Mouse (Mus musculus) testis, adult 2 months (tissue): Measurements from ENCODE around the gene Rps15. TPM values are rescaled to one million over a fixed set of nuclear protein-coding genes. Genes with fewer than 3 reads are reported as not detected.

Source experiments
- H3K27ac ChIP-seq: fragments of 200-500 bp; 2 replicates; pipeline ENCODE4 v1.5.1; 2012; ENCODE audit warnings: low read depth, low read length; ENCODE audit not compliant: control insufficient read depth, insufficient read depth
- H3K27me3 ChIP-seq: fragments of 200-500 bp; 2 replicates; pipeline ENCODE4 v1.6.1; 2012; ENCODE audit warnings: mild to moderate bottlenecking, low read length, moderate library complexity; ENCODE audit not compliant: control insufficient read depth, insufficient read depth
- H3K36me3 ChIP-seq: fragments of 200-500 bp; 2 replicates; pipeline ENCODE4 v1.6.1; 2012; ENCODE audit warnings: mild to moderate bottlenecking, low read length; ENCODE audit not compliant: control insufficient read depth, insufficient read depth
- H3K4me1 ChIP-seq: fragments of 200-500 bp; 2 replicates; pipeline ENCODE4 v1.6.1; 2012; ENCODE audit warnings: low read length; ENCODE audit not compliant: control insufficient read depth, insufficient read depth
- H3K4me3 ChIP-seq: fragments of 200-500 bp; 2 replicates; pipeline ENCODE4 v1.5.1; 2012; ENCODE audit warnings: low read depth, mild to moderate bottlenecking, low read length, moderate library complexity, mixed read lengths; ENCODE audit not compliant: control insufficient read depth
- CTCF ChIP-seq: fragments of 200-500 bp; IDR thresholded peaks from 2 replicates; pipeline ENCODE4 v1.5.1; 2012; ENCODE audit warnings: low read depth, mild to moderate bottlenecking, inconsistent platforms, low read length, moderate library complexity; ENCODE audit not compliant: control insufficient read depth, insufficient read depth, insufficient replicate concordance
- POLR2A ChIP-seq: fragments of 200-500 bp; IDR thresholded peaks from 2 replicates; pipeline ENCODE4 v1.6.1; 2012; ENCODE audit warnings: low read depth, mild to moderate bottlenecking, inconsistent platforms, low read length, moderate library complexity; ENCODE audit not compliant: control insufficient read depth
- polyA plus RNA-seq: library from polyadenylated mRNA; depleted of rRNA; stranded (reverse); fragments of >200 nt; gene quantifications from 2 replicates; pipeline ENCODE4 v1.2.3, GENCODE M21; 2012

Rps15 gene
- polyA plus RNA-seq, 1 experiment, result 672 TPM

- TF ChIP-seq POLR2A (no peak; the same call in 1 of the 2 replicates), CTCF (no peak)
- peak overlapping the region; percentile 86 for H3K4me3 ChIP-seq
- peaks cover 40% of the 10 kb centered on the region for H3K4me1 ChIP-seq
- H3K36me3 ChIP-seq, result no peaks in the 10 kb centered on the region
- H3K27ac ChIP-seq, result no peak overlapping the region
- no peaks in the 10 kb centered on the region for H3K27me3 ChIP-seq
Observed at GRCm38 (mm10) chr10:80324120-80325037, 32.1 kb downstream of the Rps15 start.

- TF ChIP-seq POLR2A (no peak), CTCF (no peak)
- H3K36me3 ChIP-seq, result no peaks in the 10 kb centered on the region
- peaks cover 36% of the 10 kb centered on the region for H3K4me1 ChIP-seq
- H3K27ac ChIP-seq, result no peak overlapping the region
- peak overlapping the region; percentile 51 for H3K4me3 ChIP-seq
- no peaks in the 10 kb centered on the region for H3K27me3 ChIP-seq
Observed at GRCm38 (mm10) chr10:80325045-80325444, 32.8 kb downstream of the Rps15 start.

DNA sequence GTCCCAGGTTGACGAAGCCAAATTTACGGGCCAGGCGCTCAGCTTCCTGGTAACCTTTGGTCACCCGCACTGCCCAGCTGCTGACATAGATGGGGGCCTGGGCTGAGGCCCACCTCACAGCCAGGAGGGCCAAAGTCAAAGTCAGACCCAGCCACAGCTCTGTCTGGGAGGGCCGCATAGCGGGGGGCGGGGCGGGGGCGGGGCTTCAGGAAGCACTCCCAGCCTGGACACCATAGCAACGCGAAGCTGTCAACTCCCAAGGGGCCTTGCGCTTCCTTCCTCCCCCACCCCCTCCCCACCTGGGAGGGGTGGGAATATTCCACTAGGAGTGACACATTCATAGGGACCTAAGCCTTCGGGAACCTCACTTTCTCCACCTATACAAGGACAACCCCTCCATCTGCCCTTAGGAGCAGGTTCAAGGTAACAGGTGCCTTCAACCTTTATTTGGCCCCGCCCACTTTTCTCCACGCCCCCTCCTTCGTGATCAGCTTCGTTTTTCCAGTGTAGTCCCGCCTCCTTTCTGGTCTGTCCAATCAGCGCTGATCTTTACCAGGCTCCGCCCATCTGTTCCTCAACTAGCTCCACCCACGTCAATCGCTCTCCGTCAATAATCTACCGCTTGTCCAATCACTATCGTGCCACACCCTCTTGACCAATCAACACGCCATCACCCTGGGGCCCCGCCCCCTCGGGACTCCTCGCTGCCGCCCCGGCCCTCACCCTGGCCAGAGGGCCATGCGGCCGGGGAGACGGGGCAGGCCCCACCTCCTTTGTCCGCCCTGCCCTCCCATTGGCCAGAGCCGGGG is 37.2 kb downstream of the Rps15 start, which contains the start of the genes Pcsk4 and Reep6:
Pcsk4 (minus strand) TSS at position 226 of the 809 bp plus-strand sequence.
Reep6 (plus strand) TSS at position 681 of the 809 bp plus-strand sequence.
- TF ChIP-seq POLR2A (peak; percentile 62), CTCF (no peak)
- Histone ChIP-seq H3K4me1 (peaks cover 25% of the 10 kb centered on the region), H3K27me3 (no peaks in the 10 kb centered on the region), H3K4me3 (peak within 1 kb of the TSS; percentile 97), H3K36me3 (no peaks in the 10 kb centered on the region), H3K27ac (peak within 1 kb of the TSS; percentile 98)

DNA sequence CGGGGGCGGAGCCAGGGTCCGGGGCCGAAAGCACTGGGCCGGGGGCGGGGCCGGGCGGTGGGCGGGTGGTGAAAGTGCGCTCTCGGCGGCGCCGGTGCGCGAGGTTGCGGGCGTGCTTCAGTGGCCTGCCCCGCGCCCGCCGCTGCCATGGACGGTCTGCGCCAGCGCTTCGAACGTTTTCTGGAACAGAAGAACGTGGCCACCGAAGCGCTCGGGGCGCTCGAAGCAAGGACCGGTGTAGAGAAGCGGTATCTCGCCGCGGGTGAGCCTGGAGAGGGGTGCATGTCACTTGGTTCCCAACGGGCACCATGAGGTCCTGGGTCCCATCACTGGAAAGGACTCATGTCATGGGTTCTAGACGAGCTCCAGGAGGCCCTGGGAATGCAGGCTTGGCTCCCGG is 37.8 kb downstream of the Rps15 start:
- H3K27ac ChIP-seq, result peak overlapping the region; percentile 89
- TF ChIP-seq CTCF (no peak), POLR2A (no peak)

DNA sequence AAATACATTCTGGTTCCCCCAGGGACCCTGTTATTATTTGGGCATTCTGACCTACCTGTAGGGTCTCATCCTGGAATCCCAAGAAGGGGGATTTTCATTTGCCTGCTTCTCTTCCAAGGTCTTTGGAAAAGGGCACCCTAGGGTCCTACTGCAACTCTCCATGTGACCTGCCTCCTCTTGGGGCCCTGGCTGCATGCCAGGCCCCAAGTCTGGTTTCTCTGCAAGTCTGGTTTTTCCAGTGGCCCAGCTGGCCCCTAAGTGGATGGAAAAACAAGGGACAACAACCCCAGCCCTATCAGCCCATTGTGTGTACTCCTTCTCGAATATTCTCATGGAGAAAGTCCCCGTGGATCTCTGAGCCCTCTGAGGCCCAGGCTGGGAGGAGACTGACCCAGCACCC is 38.6 kb downstream of the Rps15 start:
- H3K27me3 ChIP-seq, result no peaks in the 10 kb centered on the region
- H3K36me3 ChIP-seq, result no peaks in the 10 kb centered on the region
- H3K4me1 ChIP-seq, result peaks cover 19% of the 10 kb centered on the region
- H3K4me3 ChIP-seq, result peak overlapping the region; percentile 97
- H3K27ac ChIP-seq, result peak overlapping the region; percentile 89
- TF ChIP-seq POLR2A (no peak), CTCF (no peak)

More for the DNA sequence above, 37.8 kb downstream of the Rps15 start:
- peaks cover 22% of the 10 kb centered on the region for H3K4me1 ChIP-seq
- H3K4me3 ChIP-seq, result peak overlapping the region; percentile 97
- no peaks in the 10 kb centered on the region for H3K27me3 ChIP-seq
- no peaks in the 10 kb centered on the region for H3K36me3 ChIP-seq

DNA sequence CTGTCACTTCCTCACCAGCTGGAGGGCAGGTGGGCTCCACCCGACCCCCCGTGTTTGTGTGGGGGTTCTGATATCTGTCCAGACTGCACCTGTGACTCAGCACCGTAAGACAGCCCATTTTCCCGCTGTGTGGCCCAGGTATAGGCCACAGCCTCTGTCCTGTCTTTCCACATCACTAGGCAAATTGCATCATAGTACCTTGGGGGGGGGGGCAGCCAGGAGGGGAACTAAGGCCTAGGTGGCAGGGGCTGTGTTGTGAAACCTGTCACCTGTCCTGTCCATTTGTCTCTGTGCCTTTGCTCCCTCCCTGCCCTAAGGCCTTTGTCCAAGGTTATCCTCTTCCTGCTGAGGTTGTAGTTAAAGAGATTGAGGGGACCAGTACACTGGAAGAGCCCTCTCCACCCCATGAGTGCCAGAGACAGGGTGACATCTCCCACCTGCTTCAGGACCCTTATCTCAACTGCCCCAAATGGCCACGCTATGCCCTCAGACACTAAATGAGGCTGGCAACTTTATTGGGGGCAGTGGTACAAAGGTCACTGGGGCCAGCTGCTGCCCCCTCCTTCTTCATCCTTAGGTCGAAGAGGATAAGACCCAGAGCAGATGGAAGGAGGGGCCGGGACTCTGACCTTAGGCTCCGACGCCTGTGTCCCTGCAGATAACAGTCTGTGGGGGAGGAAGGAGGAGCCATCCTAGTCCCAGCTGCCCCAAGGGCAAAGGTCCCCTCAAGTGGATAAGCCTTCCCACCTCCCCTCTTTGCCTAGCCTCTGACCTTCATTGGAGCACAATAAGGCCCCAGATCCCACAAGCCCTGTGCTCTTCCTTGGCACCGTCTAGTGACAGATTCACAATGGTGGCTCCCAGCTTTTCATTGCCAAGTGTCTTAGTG is 39.6 kb downstream of the Rps15 start:
- Histone ChIP-seq H3K27me3 (no peaks in the 10 kb centered on the region), H3K36me3 (no peaks in the 10 kb centered on the region), H3K27ac (peak overlapping the region; percentile 77), H3K4me3 (peak overlapping the region; percentile 97), H3K4me1 (peaks cover 19% of the 10 kb centered on the region)
- TF ChIP-seq POLR2A (no peak; the same call in 1 of the 2 replicates), CTCF (no peak)

DNA sequence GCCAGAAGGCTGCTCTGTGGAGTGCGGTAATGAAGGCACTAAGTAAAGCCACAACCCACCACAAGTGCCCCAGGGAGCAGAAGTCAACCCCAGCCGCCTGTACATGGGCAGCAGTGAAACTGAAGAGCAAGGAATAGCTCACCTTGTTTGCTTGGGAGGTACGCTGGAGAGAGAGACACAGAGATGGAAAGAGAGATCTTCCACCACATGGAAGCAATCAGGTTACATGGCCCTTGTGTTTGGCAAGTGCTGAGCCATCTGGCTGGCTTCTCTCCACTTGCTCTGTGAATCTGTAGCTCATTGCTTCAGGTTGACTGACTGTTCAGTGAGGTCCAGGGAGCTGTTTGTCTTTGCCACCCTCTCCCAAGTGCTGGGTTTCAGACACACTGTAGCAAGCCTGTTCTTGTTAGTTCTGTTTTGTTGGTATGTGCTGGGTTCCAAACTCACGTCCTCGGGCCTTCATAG is 40.3 kb downstream of the Rps15 start:
- TF ChIP-seq CTCF, result no peak
- TF ChIP-seq POLR2A, result no peak
- Histone ChIP-seq H3K36me3 (no peaks in the 10 kb centered on the region), H3K27me3 (no peaks in the 10 kb centered on the region), H3K4me1 (peaks cover 19% of the 10 kb centered on the region), H3K4me3 (peak overlapping the region; percentile 75), H3K27ac (no peak overlapping the region; the same call in 1 of the 2 replicates)
